Mouse (Mus musculus): Measurements from ENCODE around the gene Clcn1. TPM values are rescaled to one million over a fixed set of nuclear protein-coding genes. Genes with fewer than 3 reads are reported as not detected.

The Clcn1 gene
- total and polyA plus RNA-seq, 3 experiments, result 4.3 to 12.1 (median 4.9) TPM

DNA sequence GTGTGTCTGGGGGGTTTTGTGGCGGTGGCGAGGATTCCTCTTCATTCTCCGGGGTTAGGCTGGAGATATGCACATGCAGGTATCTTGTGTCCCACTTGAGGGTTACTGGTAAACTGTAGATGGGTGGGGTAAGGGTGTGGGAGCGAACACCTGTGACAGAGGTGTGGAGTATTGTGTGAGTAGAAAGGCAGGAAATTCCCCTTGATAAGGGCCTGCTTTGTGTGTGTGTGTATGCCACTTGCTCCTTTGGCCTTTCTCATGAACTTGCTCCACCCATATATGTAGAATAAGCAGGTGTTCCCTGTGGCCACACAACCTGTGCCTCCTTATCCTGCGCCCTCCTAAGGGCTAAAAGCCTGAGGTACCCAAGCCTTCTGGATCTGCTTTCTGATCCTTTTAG is 70.4 kb downstream of the Clcn1 start:
- Histone ChIP-seq H3K79me2 (replicated peaks; ENCODE audit: control insufficient read depth, insufficient read depth, low read length) (no peaks in the 10 kb centered on the region), H3K4me1 (ENCODE audit: control insufficient read depth, insufficient read depth, low read length) (peaks cover 39% of the 10 kb centered on the region), H3K36me3 (ENCODE audit: control insufficient read depth, insufficient read depth, low read length) (peaks cover 35% of the 10 kb centered on the region), H3K9ac (ENCODE audit: low read depth, low read length) (no peak overlapping the region), H3K4me3 (no peak overlapping the region), H3K27me3 (ENCODE audit: control insufficient read depth, insufficient read depth, low read length) (no peaks in the 10 kb centered on the region), H3K27ac (no peak overlapping the region; the same call in 1 of the 2 replicates)
- 81% methylated on average over 5 of the region's 5 CpGs for WGBS
- no peak for DNase-seq
- intact Hi-C loops (cut with DNase I), result no loop called here
- TF ChIP-seq POLR2A (IDR thresholded peaks at IDR 0.05; ENCODE audit: insufficient read depth, low read depth, low read length), result no peak
- no peak for TF ChIP-seq EP300 (IDR thresholded peaks at IDR 0.05; ENCODE audit: insufficient read depth, low read depth, low read length)
- no peak for TF ChIP-seq CTCF (IDR thresholded peaks at IDR 0.05)

- no peaks in the 10 kb centered on the region for H3K79me2 ChIP-seq (replicated peaks; ENCODE audit: control insufficient read depth, insufficient read depth, low read length)
- no peaks in the 10 kb centered on the region for H3K27me3 ChIP-seq (ENCODE audit: control insufficient read depth, insufficient read depth, low read length)
- H3K9ac ChIP-seq (ENCODE audit: low read depth, low read length), result no peak overlapping the region
- peaks cover 45% of the 10 kb centered on the region for H3K4me1 ChIP-seq (ENCODE audit: control insufficient read depth, insufficient read depth, low read length)
- TF ChIP-seq POLR2A (IDR thresholded peaks at IDR 0.05; ENCODE audit: insufficient read depth, low read depth, low read length), result no peak
- TF ChIP-seq EP300 (IDR thresholded peaks at IDR 0.05; ENCODE audit: insufficient read depth, low read depth, low read length), result no peak
- no peak for TF ChIP-seq CTCF (IDR thresholded peaks at IDR 0.05)
- H3K36me3 ChIP-seq (ENCODE audit: control insufficient read depth, insufficient read depth, low read length), result peaks cover 25% of the 10 kb centered on the region
- intact Hi-C loops (cut with DNase I), result no loop called here
- H3K27ac ChIP-seq, result no peak overlapping the region; the same call in 1 of the 2 replicates
- H3K4me3 ChIP-seq, result no peak overlapping the region
- 64% methylated on average over 6 of the region's 6 CpGs for whole genome bisulfite sequencing
- peak in 1 of 2 experiments; percentile 27 for DNase-seq
Measured at GRCm38 (mm10) chr6:42357901-42358300, 71.4 kb downstream of the Clcn1 start.

DNA sequence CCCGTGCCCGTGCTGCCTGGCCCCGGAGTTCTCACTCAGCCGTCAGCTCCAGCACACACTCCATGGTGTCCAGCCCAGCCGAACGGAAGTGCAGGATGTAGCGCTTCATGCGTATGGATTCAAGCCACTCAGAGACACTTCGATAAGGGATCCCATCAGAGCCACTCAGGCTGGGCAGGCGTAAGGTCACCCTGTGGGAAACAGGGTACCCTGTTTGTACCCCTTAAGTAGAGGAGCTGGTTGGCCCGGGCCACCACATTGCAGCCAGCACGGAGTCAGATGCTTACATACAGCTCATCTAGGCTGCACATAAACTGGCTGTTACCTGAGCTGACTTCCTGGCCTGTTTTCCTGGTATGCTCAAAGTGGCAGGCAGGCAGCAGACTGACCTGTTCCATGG is 72.4 kb downstream of the Clcn1 start:
- intact Hi-C loops (cut with DNase I), result no loop called here
- H3K79me2 ChIP-seq (replicated peaks; ENCODE audit: control insufficient read depth, insufficient read depth, low read length), result no peaks in the 10 kb centered on the region
- H3K36me3 ChIP-seq (ENCODE audit: control insufficient read depth, insufficient read depth, low read length), result peaks cover 19% of the 10 kb centered on the region
- H3K27ac ChIP-seq, result peak overlapping the region; percentile 62
- no peaks in the 10 kb centered on the region for H3K27me3 ChIP-seq (ENCODE audit: control insufficient read depth, insufficient read depth, low read length)
- H3K4me1 ChIP-seq (ENCODE audit: control insufficient read depth, insufficient read depth, low read length), result peaks cover 43% of the 10 kb centered on the region
- TF ChIP-seq CTCF (IDR thresholded peaks at IDR 0.05) (no peak), EP300 (IDR thresholded peaks at IDR 0.05; ENCODE audit: insufficient read depth, low read depth, low read length) (no peak), POLR2A (IDR thresholded peaks at IDR 0.05; ENCODE audit: insufficient read depth, low read depth, low read length) (no peak)
- no peak overlapping the region for H3K9ac ChIP-seq (ENCODE audit: low read depth, low read length)
- peak in 1 of 2 experiments; percentile 43 for DNase-seq
- WGBS, result 44% methylated on average over 12 of the region's 12 CpGs
- no peak overlapping the region for H3K4me3 ChIP-seq

- intact Hi-C loops (cut with DNase I), result no loop called here
Measured at GRCm38 (mm10) chr6:42359364-42360147, 73.1 kb downstream of the Clcn1 start.

DNA sequence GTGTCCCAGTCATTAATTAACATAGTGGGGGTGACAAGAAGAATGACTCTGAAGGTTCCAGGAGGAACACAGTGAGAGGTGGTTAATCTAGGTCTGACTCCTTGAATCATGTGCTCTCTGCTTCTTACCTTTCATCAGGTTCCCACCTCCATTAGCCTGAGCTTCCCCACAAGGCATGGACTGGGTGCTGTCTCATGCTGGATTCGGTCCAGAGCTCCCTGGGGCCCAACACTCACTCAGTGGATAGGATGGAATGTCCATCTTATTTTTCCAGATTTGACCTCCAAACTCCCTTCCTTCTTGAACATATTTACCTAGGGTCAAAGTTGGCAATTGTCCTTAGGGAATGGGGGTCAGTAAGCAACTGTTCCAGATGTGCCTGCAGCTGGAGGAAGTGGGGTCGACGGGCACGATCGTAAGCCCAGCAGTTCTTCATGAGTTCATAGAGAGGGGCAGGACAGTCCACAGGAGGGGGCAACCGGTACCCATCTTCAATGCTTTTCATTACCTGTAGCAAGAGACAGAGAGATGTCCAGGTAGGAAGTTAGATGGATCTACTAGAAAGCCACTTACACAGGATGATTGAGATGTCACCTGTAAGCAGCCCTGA is 73.9 kb downstream of the Clcn1 start:
- intact Hi-C loops (cut with DNase I), result no loop called here
- H3K4me1 ChIP-seq (ENCODE audit: control insufficient read depth, insufficient read depth, low read length), result peaks cover 34% of the 10 kb centered on the region
- no peak overlapping the region for H3K4me3 ChIP-seq
- 56% methylated on average over 6 of the region's 6 CpGs for WGBS
- no peak for DNase-seq
- H3K79me2 ChIP-seq (replicated peaks; ENCODE audit: control insufficient read depth, insufficient read depth, low read length), result no peaks in the 10 kb centered on the region
- H3K36me3 ChIP-seq (ENCODE audit: control insufficient read depth, insufficient read depth, low read length), result peaks cover 15% of the 10 kb centered on the region
- no peak overlapping the region for H3K9ac ChIP-seq (ENCODE audit: low read depth, low read length)
- no peak; the same call in 1 of the 2 replicates for TF ChIP-seq POLR2A (IDR thresholded peaks at IDR 0.05; ENCODE audit: insufficient read depth, low read depth, low read length)
- no peak for TF ChIP-seq CTCF (IDR thresholded peaks at IDR 0.05)
- TF ChIP-seq EP300 (IDR thresholded peaks at IDR 0.05; ENCODE audit: insufficient read depth, low read depth, low read length), result no peak
- peak overlapping the region; percentile 62 for H3K27ac ChIP-seq
- no peaks in the 10 kb centered on the region for H3K27me3 ChIP-seq (ENCODE audit: control insufficient read depth, insufficient read depth, low read length)

More at GRCm38 (mm10) chr6:42359364-42360147, 73.1 kb downstream of the Clcn1 start:
- peak; percentile 44 to 53 for DNase-seq
- Histone ChIP-seq H3K4me3 (no peak overlapping the region), H3K27ac (peak overlapping the region; percentile 62), H3K27me3 (ENCODE audit: control insufficient read depth, insufficient read depth, low read length) (no peaks in the 10 kb centered on the region), H3K36me3 (ENCODE audit: control insufficient read depth, insufficient read depth, low read length) (peaks cover 19% of the 10 kb centered on the region), H3K4me1 (ENCODE audit: control insufficient read depth, insufficient read depth, low read length) (peaks cover 37% of the 10 kb centered on the region), H3K79me2 (replicated peaks; ENCODE audit: control insufficient read depth, insufficient read depth, low read length) (no peaks in the 10 kb centered on the region), H3K9ac (ENCODE audit: low read depth, low read length) (no peak overlapping the region)
- 16% methylated on average over 9 of the region's 9 CpGs for WGBS
- TF ChIP-seq POLR2A (IDR thresholded peaks at IDR 0.05; ENCODE audit: insufficient read depth, low read depth, low read length), result peak; percentile 41; the same call in 1 of the 2 replicates
- peak; percentile 57; the same call in 1 of the 2 replicates for TF ChIP-seq EP300 (IDR thresholded peaks at IDR 0.05; ENCODE audit: insufficient read depth, low read depth, low read length)
- TF ChIP-seq CTCF (IDR thresholded peaks at IDR 0.05), result no peak
